Mouse (Mus musculus) bone marrow macrophage, adult 2 months (primary cell): ENCODE measurements around the gene Iscu. TPM values are rescaled to one million over a fixed set of nuclear protein-coding genes. Genes with fewer than 3 reads are reported as not detected.

Source experiments
- H3K27ac ChIP-seq: 2 replicates; pipeline ENCODE4 v1.5.1; 2012; ENCODE audit warnings: low read depth, low read length; ENCODE audit not compliant: insufficient read depth
- H3K4me1 ChIP-seq: 2 replicates; pipeline ENCODE4 v1.6.1; 2012; ENCODE audit warnings: low read length; ENCODE audit not compliant: control insufficient read depth, insufficient read depth
- H3K4me3 ChIP-seq: 2 replicates; pipeline ENCODE4 v1.5.1; 2012; ENCODE audit warnings: mild to moderate bottlenecking, low read length, moderate library complexity; ENCODE audit not compliant: insufficient read depth
- CTCF ChIP-seq: IDR thresholded peaks from 2 replicates; pipeline ENCODE4 v1.5.1; 2012; ENCODE audit warnings: low read depth, mild to moderate bottlenecking, low read length, moderate library complexity
- POLR2A ChIP-seq: IDR thresholded peaks from 2 replicates; pipeline ENCODE4 v1.6.1; 2012; ENCODE audit warnings: mild to moderate bottlenecking, low read depth, low read length, borderline replicate concordance
- polyA plus RNA-seq: library from polyadenylated mRNA; stranded (reverse); fragments of >200 nt; gene quantifications from 2 replicates; pipeline ENCODE4 v1.2.4, GENCODE M21; 2012; ENCODE audit not compliant: missing spikeins, insufficient read depth, insufficient read length

Gene Iscu
- polyA plus RNA-seq = 106 and 109 TPM in 2 replicates

GRCm38 (mm10) chr5:113772450-113772895 lies at the start of gene Iscu, which contains the start of gene Sart3:
TSS of gene Iscu (plus strand) at chr5:113772748.
TSS of gene Sart3 (minus strand) at chr5:113772510.
- peak within 1 kb of the TSS; percentile 94 for H3K27ac ChIP-seq
- TF ChIP-seq POLR2A (no peak), CTCF (no peak)
- H3K4me1 ChIP-seq = peaks cover 35% of the 10 kb centered on the region
- H3K4me3 ChIP-seq = peak within 1 kb of the TSS; percentile 91

- H3K4me3 ChIP-seq = no peak overlapping the region
- TF ChIP-seq CTCF = no peak
- H3K4me1 ChIP-seq = no peaks in the 10 kb centered on the region
- H3K27ac ChIP-seq = no peak overlapping the region
Measured at GRCm38 (mm10) chr5:113723567-113724237, 48.8 kb upstream of the Iscu start.

GRCm38 (mm10) chr5:113724446-113724845 lies 48.1 kb upstream of the Iscu start, which contains the start of gene 1700069L16Rik:
TSS of gene 1700069L16Rik (minus strand) at chr5:113724772.
- Histone ChIP-seq H3K27ac (no peak within 1 kb of the TSS), H3K4me3 (no peak within 1 kb of the TSS), H3K4me1 (no peaks in the 10 kb centered on the region)
- peak; percentile 85 for TF ChIP-seq CTCF
- no peak for TF ChIP-seq POLR2A

- Histone ChIP-seq H3K4me3 (no peak overlapping the region), H3K4me1 (no peaks in the 10 kb centered on the region), H3K27ac (no peak overlapping the region)
- TF ChIP-seq POLR2A = no peak
Measured at GRCm38 (mm10) chr5:113725417-113725816, 47.1 kb upstream of the Iscu start.

- Histone ChIP-seq H3K4me3 (no peak overlapping the region), H3K4me1 (no peaks in the 10 kb centered on the region), H3K27ac (no peak overlapping the region)
- no peak for TF ChIP-seq POLR2A
- no peak for TF ChIP-seq CTCF
Measured at GRCm38 (mm10) chr5:113726618-113727017, 45.9 kb upstream of the Iscu start.

GRCm38 (mm10) chr5:113727238-113727637 lies 45.3 kb upstream of the Iscu start:
- TF ChIP-seq POLR2A (no peak), CTCF (no peak)
- Histone ChIP-seq H3K27ac (no peak overlapping the region), H3K4me3 (no peak overlapping the region), H3K4me1 (no peaks in the 10 kb centered on the region)

- TF ChIP-seq POLR2A = no peak
- no peak for TF ChIP-seq CTCF
- H3K4me3 ChIP-seq = no peak overlapping the region
- H3K27ac ChIP-seq = no peak overlapping the region
- H3K4me1 ChIP-seq = no peaks in the 10 kb centered on the region
Measured at GRCm38 (mm10) chr5:113728011-113728410, 44.5 kb upstream of the Iscu start.

- Histone ChIP-seq H3K27ac (no peak overlapping the region), H3K4me3 (no peak overlapping the region), H3K4me1 (no peaks in the 10 kb centered on the region)
- TF ChIP-seq POLR2A (no peak), CTCF (no peak)
Measured at GRCm38 (mm10) chr5:113728691-113729090, 43.9 kb upstream of the Iscu start.

GRCm38 (mm10) chr5:113730641-113731121 lies 41.9 kb upstream of the Iscu start:
- H3K4me1 ChIP-seq = peaks cover 4% of the 10 kb centered on the region; the same call in 1 of the 2 replicates
- no peak overlapping the region for H3K27ac ChIP-seq
- no peak overlapping the region for H3K4me3 ChIP-seq
- no peak for TF ChIP-seq POLR2A
- TF ChIP-seq CTCF = no peak

GRCm38 (mm10) chr5:113731174-113731573 lies 41.4 kb upstream of the Iscu start:
- H3K4me1 ChIP-seq = peaks cover 4% of the 10 kb centered on the region; the same call in 1 of the 2 replicates
- H3K4me3 ChIP-seq = no peak overlapping the region
- no peak overlapping the region for H3K27ac ChIP-seq
- TF ChIP-seq CTCF (no peak), POLR2A (no peak)

GRCm38 (mm10) chr5:113732182-113732581 lies 40.4 kb upstream of the Iscu start:
- Histone ChIP-seq H3K27ac (no peak overlapping the region), H3K4me3 (no peak overlapping the region), H3K4me1 (peaks cover 10% of the 10 kb centered on the region; the same call in 1 of the 2 replicates)
- no peak for TF ChIP-seq POLR2A
- peak; percentile 87 for TF ChIP-seq CTCF
